Mouse (Mus musculus) olfactory bulb, adult 2 months (tissue): ENCODE data around the gene Stk11.

Source experiments
- CTCF ChIP-seq: fragments of 200-500 bp; IDR thresholded peaks from 2 replicates; pipeline ENCODE4 v1.5.1; 2012; ENCODE audit warnings: low read depth, mild to moderate bottlenecking, low read length, moderate library complexity; ENCODE audit not compliant: insufficient read depth
- POLR2A ChIP-seq: fragments of 200-500 bp; IDR thresholded peaks from 2 replicates; pipeline ENCODE4 v1.6.1; 2012; ENCODE audit warnings: mild to moderate bottlenecking, low read depth, low read length, moderate library complexity; ENCODE audit not compliant: insufficient read depth

DNA sequence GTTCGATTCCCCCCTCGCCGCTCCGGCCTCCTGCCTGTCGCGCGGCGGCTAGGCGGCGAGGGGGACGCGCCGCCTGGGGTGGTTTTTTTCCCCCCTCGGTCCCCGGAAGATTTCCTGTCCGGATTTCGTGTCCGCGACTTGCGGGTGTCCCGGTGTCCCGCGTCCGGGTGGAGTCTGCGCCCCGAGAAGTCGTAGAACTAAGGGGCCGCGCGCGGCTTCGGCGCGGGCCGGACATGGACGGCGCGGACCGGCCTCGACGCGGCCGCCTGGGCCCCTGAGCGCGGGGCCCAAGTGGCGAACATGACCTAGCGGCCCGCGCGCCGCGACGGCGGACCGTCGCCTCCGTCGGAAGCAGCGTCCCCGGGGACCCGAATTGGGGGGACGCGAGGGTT is 337 bp downstream of the Stk11 start:
- no peak for TF ChIP-seq CTCF
- TF ChIP-seq POLR2A: no peak
